Mouse (Mus musculus) frontal cortex, postnatal 36 days (tissue): ENCODE measurements around the gene Srpk3.
"Not testable (repeated sequence)": the region's sequence is repeated elsewhere in the genome, so short reads cannot be mapped to it uniquely, and the experiment has no call there.

Source experiments
- DNase-seq, 2 experiments: peaks; one replicate each; pipeline ENCODE4 v3.0.0; 2022; ENCODE audit warnings: low spot score in 2 of 2

The Srpk3 gene

GRCm38 (mm10) chrX:73774168-73774760, at the start of gene Srpk3:
Srpk3 (plus strand) TSS chrX:73774405.
- DNase-seq: peak in 1 of 2 experiments; percentile 33

GRCm38 (mm10) chrX:73730908-73731307, 43.3 kb upstream of the Srpk3 start:
- no peak for DNase-seq

GRCm38 (mm10) chrX:73738155-73738554, 36.0 kb upstream of the Srpk3 start:
- DNase-seq: no peak

DNA sequence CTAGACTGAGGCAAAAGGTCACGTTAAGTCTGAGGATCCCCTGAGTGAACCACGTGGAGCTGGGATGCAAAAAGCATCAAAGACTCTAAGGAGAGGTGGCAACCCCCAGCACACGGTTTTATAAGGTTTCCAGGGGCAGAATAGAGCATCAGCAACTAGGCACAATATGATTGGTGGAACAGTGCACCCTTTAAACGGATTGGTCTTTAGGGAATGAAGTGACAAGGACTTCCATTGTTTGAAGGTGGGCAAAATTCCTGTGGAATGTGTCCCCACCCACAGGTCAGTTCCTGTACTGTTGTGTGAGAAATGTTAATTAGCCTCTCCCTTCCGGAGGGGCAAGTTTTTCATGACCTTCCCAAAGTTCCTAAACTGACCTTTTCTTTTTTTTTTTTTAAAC, 35.1 kb upstream of the Srpk3 start:
- DNase-seq: no peak

- not testable (repeated sequence) for DNase-seq
These were observed 34.4 kb upstream of the Srpk3 start for GRCm38 (mm10) chrX:73739841-73740240.

GRCm38 (mm10) chrX:73744774-73745481, 29.3 kb upstream of the Srpk3 start:
- no peak for DNase-seq

GRCm38 (mm10) chrX:73748977-73749376, 25.2 kb upstream of the Srpk3 start:
- DNase-seq: no peak

- DNase-seq: no peak
These were observed 17.7 kb upstream of the Srpk3 start, which contains the start of gene Plxnb3 for GRCm38 (mm10) chrX:73756334-73757140. Plxnb3 (plus strand) TSS chrX:73757090.

- no peak for DNase-seq
These were observed 15.5 kb upstream of the Srpk3 start for GRCm38 (mm10) chrX:73758611-73759290.

DNA sequence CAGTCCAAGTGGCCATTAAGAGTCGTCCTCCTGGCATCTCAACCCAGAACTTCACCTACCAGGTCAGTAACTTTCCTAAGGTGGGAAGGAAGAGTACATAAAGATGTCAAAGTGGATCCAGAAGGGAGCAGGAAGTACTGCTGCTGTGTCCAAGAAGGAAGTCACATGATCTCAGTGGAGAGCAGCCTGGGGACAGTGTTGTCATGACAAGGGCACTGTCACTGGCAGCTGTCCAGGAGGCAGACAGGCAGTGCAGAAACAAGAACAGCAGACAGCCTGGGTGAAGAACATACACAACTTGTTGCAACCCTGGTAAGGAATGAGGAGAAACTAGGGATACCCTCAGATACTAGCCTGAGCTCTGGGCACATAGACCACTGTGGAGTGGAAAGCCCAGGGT, 8.9 kb upstream of the Srpk3 start:
- no peak for DNase-seq

- DNase-seq: no peak
These were observed 6.9 kb upstream of the Srpk3 start for GRCm38 (mm10) chrX:73767267-73767666.

DNA sequence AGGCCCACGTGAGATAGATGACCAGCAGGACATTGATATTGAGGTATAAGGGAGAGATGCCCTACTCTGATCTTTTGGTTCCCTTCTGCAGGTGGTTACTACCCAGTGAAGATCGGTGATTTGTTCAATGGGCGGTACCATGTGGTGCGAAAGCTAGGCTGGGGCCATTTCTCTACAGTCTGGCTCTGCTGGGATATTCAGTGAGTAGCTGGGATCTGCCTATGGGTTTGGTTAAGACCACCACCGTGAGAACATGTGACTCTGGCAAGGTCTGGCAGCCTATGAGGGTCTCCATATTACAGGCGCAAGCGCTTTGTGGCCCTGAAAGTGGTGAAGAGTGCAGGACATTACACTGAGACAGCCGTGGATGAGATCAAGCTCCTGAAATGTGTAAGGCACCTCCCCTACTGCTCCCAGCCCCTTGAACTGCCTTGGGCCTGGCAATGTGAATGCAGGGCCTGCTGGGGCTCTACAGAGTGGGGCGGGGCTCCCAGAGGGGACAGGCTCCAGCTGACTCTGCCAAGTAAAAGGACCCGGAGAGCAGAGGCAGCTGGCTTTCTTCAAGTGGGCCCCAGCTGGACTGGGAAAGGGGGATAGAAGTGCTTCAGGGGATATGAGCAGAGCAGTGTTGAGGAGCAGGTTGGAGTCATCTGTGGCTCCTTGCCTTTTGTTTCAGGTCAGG, 738 bp downstream of the Srpk3 start:
- DNase-seq: no peak

GRCm38 (mm10) chrX:73782227-73782626, 8.0 kb downstream of the Srpk3 start:
- no peak for DNase-seq

DNA sequence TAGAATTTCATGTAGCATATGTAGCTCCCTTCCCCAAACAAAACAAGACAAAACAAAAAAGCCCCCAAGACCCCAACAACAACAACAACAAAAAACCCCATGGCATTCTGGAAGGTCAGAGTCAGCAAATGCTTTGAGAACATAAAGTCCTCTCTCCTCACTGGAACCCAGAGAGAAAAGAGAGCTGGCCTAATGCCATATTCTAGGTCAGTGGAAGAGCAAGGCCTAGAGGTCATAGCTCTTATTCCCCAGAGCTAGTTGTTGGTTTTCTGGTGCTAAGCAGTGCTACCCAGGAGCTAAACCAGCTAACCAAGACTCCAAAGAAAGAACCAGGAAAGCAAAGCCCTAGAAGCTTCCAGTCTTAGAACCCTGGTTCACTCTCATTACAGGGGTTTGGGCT, 11.5 kb downstream of the Srpk3 start:
- no peak for DNase-seq

DNA sequence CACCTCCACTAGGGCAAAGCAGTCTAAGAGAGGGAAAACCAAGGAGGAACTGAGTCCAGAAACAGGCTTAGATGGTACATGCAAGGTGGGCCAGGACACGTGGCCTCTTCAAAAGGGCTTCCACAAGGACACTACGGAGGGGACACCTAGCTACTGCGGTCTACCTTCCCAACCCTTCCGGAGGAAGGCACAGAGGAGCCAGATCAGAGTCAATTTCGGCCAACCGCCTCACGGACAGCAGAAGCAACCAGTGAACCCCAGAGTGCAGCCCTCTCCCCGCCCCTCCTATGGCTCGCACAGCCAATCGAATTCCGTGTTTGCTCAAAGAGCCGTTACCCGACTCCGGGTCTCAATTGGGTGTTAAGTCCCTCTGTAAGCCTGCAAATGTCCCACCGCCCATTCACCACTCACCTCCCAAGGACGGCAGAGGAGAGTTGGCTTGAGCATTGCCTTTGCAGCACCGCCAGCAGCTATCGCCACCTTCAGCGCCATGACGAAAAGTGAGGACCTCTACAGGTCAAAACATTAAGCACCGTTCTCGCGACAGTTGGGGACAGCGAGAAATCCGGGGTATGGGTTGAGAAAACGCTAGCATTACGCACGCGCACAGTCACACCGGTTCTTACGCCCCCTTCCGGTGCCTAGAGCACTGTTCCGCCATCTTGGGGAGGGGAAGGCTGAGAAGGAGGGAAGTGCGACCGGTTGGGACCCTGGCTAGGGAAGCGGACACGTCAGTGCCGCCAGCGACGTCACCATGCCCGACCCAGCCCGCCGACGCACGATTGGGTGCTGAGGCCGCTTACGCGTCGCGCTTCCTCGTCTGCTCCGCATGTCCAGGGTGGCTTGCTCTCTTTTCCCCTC, 12.4 kb downstream of the Srpk3 start, which contains the start of the genes Idh3g and Ssr4:
Gene Idh3g, minus strand, starts transcription at position 534 of the 861 bp plus-strand sequence.
Gene Ssr4, plus strand, starts transcription at position 665 of the 861 bp plus-strand sequence.
- DNase-seq: peak; percentile 90 to 95

- no peak for DNase-seq
These were observed 13.0 kb downstream of the Srpk3 start for GRCm38 (mm10) chrX:73787225-73787558.

GRCm38 (mm10) chrX:73788501-73788900, 14.3 kb downstream of the Srpk3 start:
- no peak for DNase-seq

DNA sequence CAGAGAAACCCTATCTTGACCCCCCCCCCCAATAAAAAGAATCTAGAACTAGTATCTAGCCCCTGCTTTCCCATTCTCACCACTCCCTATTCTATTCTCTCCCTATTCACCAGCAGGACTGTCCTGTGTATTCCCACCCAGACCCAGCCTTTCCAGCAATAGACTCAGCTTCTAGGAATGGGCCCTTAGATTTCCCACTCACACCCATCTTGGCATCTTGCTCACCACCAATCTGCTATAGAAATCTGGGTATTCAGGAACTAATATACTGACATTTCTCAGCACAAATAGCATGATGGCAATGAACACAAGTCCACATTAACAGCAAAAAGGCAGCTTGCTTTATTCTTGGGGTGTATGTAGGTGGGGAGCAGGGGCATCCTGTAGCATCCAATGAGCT, 18.8 kb downstream of the Srpk3 start:
- no peak for DNase-seq

- DNase-seq: no peak
These were observed 19.3 kb downstream of the Srpk3 start for GRCm38 (mm10) chrX:73793505-73793904.

DNA sequence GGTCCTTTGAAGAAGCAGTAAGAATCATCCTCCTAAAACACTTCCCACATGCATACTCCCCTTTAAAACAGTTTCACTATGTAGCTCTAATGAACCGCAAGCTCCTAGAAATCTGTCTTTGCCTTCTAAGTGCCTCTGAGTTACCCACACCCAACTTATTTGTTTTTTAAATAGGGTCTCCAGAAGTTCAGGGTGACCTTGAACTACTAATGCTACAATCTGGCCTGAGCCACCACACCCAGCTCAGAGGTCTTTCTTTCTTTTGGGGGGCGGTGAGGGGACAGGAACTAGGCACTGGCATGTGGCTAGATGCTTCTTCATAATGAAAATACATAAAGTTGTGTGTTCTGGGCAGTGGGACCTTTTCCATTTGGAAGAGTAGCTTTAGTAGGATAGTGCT, 23.3 kb downstream of the Srpk3 start:
- no peak for DNase-seq
